In genomic region chr6:54103276-54103975, GRCm38 (mm10) we compare ENCODE assay signal across 20 mouse cellular contexts.
DNase-seq lines count a peak whose midpoint lies in the region; ATAC-seq and TF ChIP-seq lines count a peak whose summit lies in the region.
"Had no signal": no experiment of that assay in that cellular context is flagged by ENCODE, and none has a peak within 500 bp of the region (broad histone marks: within the 10 kb centered on the region; RNA-seq: fewer than 3 reads in every experiment).

No protein-coding gene starts in this region.

- H3K36me3 ChIP-seq in hindbrain, postnatal 0 days (ENCODE audit: insufficient read depth, low read length) = no peaks in the 10 kb centered on the region
- H3K36me3 ChIP-seq in hindbrain, embryonic 12.5 days = no peaks in the 10 kb centered on the region
- H3K36me3 ChIP-seq: embryonic facial prominence, embryonic 13.5 days; forebrain, embryonic 10.5 days; hindbrain, embryonic 10.5 days; limb, embryonic 12.5 days; liver, embryonic 13.5 days; midbrain, embryonic 12.5 days had no signal

- DNase-seq in cerebellum, adult 2 months = no peak
- DNase-seq in cerebellum, adult 11-12 months = no peak
- DNase-seq in hindbrain, postnatal 0 days (ENCODE audit: low spot score) = peak; percentile 30
- DNase-seq in lung, postnatal 10 days = peak; percentile 57
- no peak for DNase-seq in lung, postnatal 25 days (ENCODE audit: low spot score)
- peak; percentile 28 for DNase-seq in skeletal muscle tissue, adult 2 months (ENCODE audit: low read depth, low spot score)
- DNase-seq in spleen, adult 12 weeks (ENCODE audit: low spot score) = no peak
- DNase-seq: cerebellum, adult 11 months; gastrocnemius, postnatal 10 days; liver, embryonic 13.5 days; right cerebral cortex, postnatal 25 days had no signal

- peaks cover 57% of the 10 kb centered on the region for H3K4me1 ChIP-seq in cerebellum, adult 2 months (ENCODE audit: control insufficient read depth, insufficient read depth, low read length)
- peaks cover 7% of the 10 kb centered on the region for H3K4me1 ChIP-seq in hindbrain, postnatal 0 days (ENCODE audit: insufficient read depth, low read length)
- H3K4me1 ChIP-seq in hindbrain, embryonic 12.5 days = peaks cover 13% of the 10 kb centered on the region
- H3K4me1 ChIP-seq: liver, embryonic 13.5 days had no signal

- 19% methylated on average over 9 of the region's 9 CpGs for WGBS in cerebellum, adult 2 months
- 72% methylated on average over 9 of the region's 9 CpGs for WGBS in hindbrain, postnatal 0 days
- WGBS in hindbrain, embryonic 12.5 days = 85% methylated on average over 9 of the region's 9 CpGs

- no peaks in the 10 kb centered on the region for H3K27me3 ChIP-seq in cerebellum, adult 2 months (ENCODE audit: control insufficient read depth, insufficient read depth, low read length)
- no peaks in the 10 kb centered on the region for H3K27me3 ChIP-seq in hindbrain, postnatal 0 days (ENCODE audit: insufficient read depth, low read length)
- H3K27me3 ChIP-seq in hindbrain, embryonic 12.5 days = no peaks in the 10 kb centered on the region
- H3K27me3 ChIP-seq: CH12.LX; embryonic facial prominence, embryonic 13.5 days; limb, embryonic 12.5 days; liver, embryonic 13.5 days had no signal

- H3K9ac ChIP-seq in hindbrain, postnatal 0 days (replicated peaks; ENCODE audit: low read length) = no peak overlapping the region
- H3K9ac ChIP-seq in hindbrain, embryonic 12.5 days = no peak overlapping the region
- H3K9ac ChIP-seq: embryonic facial prominence, embryonic 13.5 days; limb, embryonic 12.5 days; liver, embryonic 13.5 days; midbrain, embryonic 12.5 days had no signal

- ATAC-seq in hindbrain, postnatal 0 days = no peak
- no peak for ATAC-seq in hindbrain, embryonic 12.5 days (ENCODE audit: low FRiP score)
- ATAC-seq: inflammation-experienced regulatory T-cells, adult 6 months had no signal

- H3K4me2 ChIP-seq in hindbrain, postnatal 0 days (ENCODE audit: low read depth, low read length) = no peak overlapping the region
- no peak overlapping the region for H3K4me2 ChIP-seq in hindbrain, embryonic 12.5 days (replicated peaks)
- H3K4me2 ChIP-seq: embryonic facial prominence, embryonic 13.5 days; limb, embryonic 12.5 days; liver, embryonic 13.5 days; midbrain, embryonic 12.5 days had no signal

- no peaks in the 10 kb centered on the region for H3K9me3 ChIP-seq in hindbrain, postnatal 0 days (ENCODE audit: low read length)
- H3K9me3 ChIP-seq in hindbrain, embryonic 12.5 days (replicated peaks) = no peaks in the 10 kb centered on the region
- H3K9me3 ChIP-seq: embryonic facial prominence, embryonic 13.5 days; forebrain, embryonic 10.5 days; hindbrain, embryonic 10.5 days; limb, embryonic 12.5 days; liver, embryonic 13.5 days; midbrain, embryonic 12.5 days had no signal

- no peak overlapping the region for H3K4me3 ChIP-seq in cerebellum, adult 2 months (replicated peaks; ENCODE audit: insufficient read depth, low read depth, low read length)
- no peak overlapping the region for H3K4me3 ChIP-seq in hindbrain, postnatal 0 days (ENCODE audit: low read length)
- H3K4me3 ChIP-seq in hindbrain, embryonic 12.5 days = no peak overlapping the region
- H3K4me3 ChIP-seq: embryonic facial prominence, embryonic 13.5 days; forebrain, embryonic 10.5 days; hindbrain, embryonic 10.5 days; limb, embryonic 12.5 days; liver, embryonic 13.5 days; midbrain, embryonic 12.5 days had no signal

- TF ChIP-seq CTCF in cerebellum, adult 2 months (IDR thresholded peaks at IDR 0.05; ENCODE audit: borderline replicate concordance, insufficient read depth, low read depth, low read length) = no peak
- no peak for TF ChIP-seq CTCF in hindbrain, postnatal 0 days (IDR thresholded peaks at IDR 0.05; ENCODE audit: low read depth)

- no peak for TF ChIP-seq POLR2A in cerebellum, adult 2 months (IDR thresholded peaks at IDR 0.05; ENCODE audit: borderline replicate concordance, insufficient read depth, low read length)

- H3K27ac ChIP-seq in cerebellum, adult 2 months (ENCODE audit: insufficient read depth, low read length) = peak overlapping the region; percentile 13; the same call in 1 of the 2 replicates
- H3K27ac ChIP-seq in hindbrain, postnatal 0 days = no peak overlapping the region
- no peak overlapping the region for H3K27ac ChIP-seq in hindbrain, embryonic 12.5 days
- H3K27ac ChIP-seq: embryonic facial prominence, embryonic 13.5 days; forebrain, embryonic 10.5 days; hindbrain, embryonic 10.5 days; limb, embryonic 12.5 days; liver, embryonic 13.5 days; macrophage; midbrain, embryonic 12.5 days had no signal

Comparison
In these comparisons a context has a peak if more than half of its experiments do, and no peak if none do; other contexts are left out.
1. DNase-seq: peak in hindbrain, postnatal 0 days (single experiment), lung, postnatal 10 days (single experiment) and skeletal muscle tissue, adult 2 months (single experiment); none in cerebellum, adult 2 months (0 of 2), cerebellum, adult 11-12 months (single experiment), lung, postnatal 25 days (single experiment) and spleen, adult 12 weeks (single experiment).